Mouse (Mus musculus) midbrain, embryonic 16.5 days (tissue): ENCODE results near the gene Xlr4b. TPM values are rescaled to one million over a fixed set of nuclear protein-coding genes. Genes with fewer than 3 reads are reported as not detected.
"Not testable (repeated sequence)": the region's sequence is repeated elsewhere in the genome, so short reads cannot be mapped to it uniquely, and the experiment has no call there.

ENCODE experiments used
- ATAC-seq: fragments of 200-750 bp; cut with Nextera tagmentation; 2 replicates; pipeline ENCODE4 v1.8.0; 2017; ENCODE audit warnings: moderate TSS enrichment
- H3K27ac ChIP-seq: fragments of 300-500 bp; sonication (generic); 2 replicates; pipeline ENCODE4 v1.5.1; 2014; ENCODE audit warnings: mild to moderate bottlenecking, low read length, mixed read lengths
- H3K27me3 ChIP-seq: fragments of 300-500 bp; sonication (generic); 2 replicates; pipeline ENCODE4 v1.6.1; 2014; ENCODE audit warnings: low read depth, low read length, mixed read lengths; ENCODE audit not compliant: control insufficient read depth, insufficient read depth
- H3K36me3 ChIP-seq: fragments of 300-500 bp; sonication (generic); 2 replicates; pipeline ENCODE4 v1.6.1; 2014; ENCODE audit warnings: mild to moderate bottlenecking, low read length, moderate library complexity, mixed read lengths; ENCODE audit not compliant: control insufficient read depth, insufficient read depth
- H3K4me1 ChIP-seq: fragments of 300-500 bp; sonication (generic); 2 replicates; pipeline ENCODE4 v1.6.1; 2014; ENCODE audit warnings: mild to moderate bottlenecking, low read length, mixed read lengths; ENCODE audit not compliant: control insufficient read depth, insufficient read depth
- H3K4me2 ChIP-seq: fragments of 300-500 bp; sonication (generic); 2 replicates; pipeline ENCODE4 v1.6.1; 2014; ENCODE audit warnings: mild to moderate bottlenecking, low read length, mixed read lengths
- H3K4me3 ChIP-seq: fragments of 300-500 bp; sonication (generic); 2 replicates; pipeline ENCODE4 v1.5.1; 2014; ENCODE audit warnings: low read depth, mild to moderate bottlenecking, low read length, moderate library complexity, mixed read lengths
- H3K9ac ChIP-seq: fragments of 300-500 bp; sonication (generic); 2 replicates; pipeline ENCODE4 v1.6.1; 2014; ENCODE audit warnings: low read depth, low read length, mixed read lengths
- H3K9me3 ChIP-seq: fragments of 300-500 bp; sonication (generic); replicated peaks from 2 replicates; pipeline ENCODE4 v1.6.1; 2014; ENCODE audit warnings: mild to moderate bottlenecking, low read length, mixed read lengths; ENCODE audit not compliant: control insufficient read depth, poor library complexity, severe bottlenecking
- WGBS: fragments of 180-500 bp; shearing (Covaris S2); extraction: QIAGEN DNeasy Blood & Tissue Kit; methylation state at CpG from one replicate; pipeline ENCODE4 v1.1.7; 2014; 5-methylcytosine and 5-hydroxymethylcytosine counted together
- polyA plus RNA-seq: library from polyadenylated mRNA; unstranded; fragments of >200 nt; fragmentation: Nextera tagmentation; extraction: Ambion mirVana; gene quantifications from 2 replicates; pipeline ENCODE4 v1.2.1, GENCODE M21; 2015

Xlr4b gene
- 0.48 and 0.80 TPM in 2 replicates for polyA plus RNA-seq

GRCm38 (mm10) chrX:73213819-73214564, at the start of gene Xlr4b:
Gene Xlr4b (plus strand): TSS chrX:73214333.
- not testable (repeated sequence) for H3K4me2 ChIP-seq, H3K4me1 ChIP-seq, H3K9ac ChIP-seq, H3K36me3 ChIP-seq, ATAC-seq, H3K27me3 ChIP-seq, H3K4me3 ChIP-seq, H3K27ac ChIP-seq, H3K9me3 ChIP-seq
- whole genome bisulfite sequencing: 78% methylated on average over 12 of the region's 19 CpGs

- not testable (repeated sequence) for H3K4me2 ChIP-seq, H3K36me3 ChIP-seq, H3K27me3 ChIP-seq, H3K9ac ChIP-seq, H3K4me3 ChIP-seq, H3K4me1 ChIP-seq, ATAC-seq, H3K27ac ChIP-seq, H3K9me3 ChIP-seq
- whole genome bisulfite sequencing: 84% methylated on average over 6 of the region's 15 CpGs
These were observed 37.2 kb upstream of the Xlr4b start, which contains the start of gene Spin2d for GRCm38 (mm10) chrX:73176889-73177288. Gene Spin2d (minus strand): TSS chrX:73176989.

- not testable (repeated sequence) for H3K27me3 ChIP-seq, H3K4me2 ChIP-seq, H3K4me1 ChIP-seq, H3K9ac ChIP-seq, H3K36me3 ChIP-seq, H3K27ac ChIP-seq, H3K4me3 ChIP-seq, H3K9me3 ChIP-seq
- 91% methylated on average over 6 of the region's 12 CpGs for WGBS
- ATAC-seq: peak; percentile 68; the same call in 1 of the 2 replicates
These were observed 22.2 kb upstream of the Xlr4b start, which contains the start of gene Xlr3b for GRCm38 (mm10) chrX:73191934-73192333. Gene Xlr3b (plus strand): TSS chrX:73192207.

- no peak overlapping the region for H3K27ac ChIP-seq
- no peak for ATAC-seq
- no peaks in the 10 kb centered on the region for H3K36me3 ChIP-seq
- H3K4me3 ChIP-seq: no peak overlapping the region
- WGBS: 53% methylated on average over 1 of the region's 1 CpGs
- no peaks in the 10 kb centered on the region for H3K27me3 ChIP-seq
- no peak overlapping the region for H3K4me2 ChIP-seq
- no peak overlapping the region for H3K9ac ChIP-seq
- 0 out of 2 replicates have a peak, but pooled peaks cover 3% of the 10 kb centered on the region for H3K4me1 ChIP-seq
- H3K9me3 ChIP-seq: no peaks in the 10 kb centered on the region
These were observed 11.2 kb downstream of the Xlr4b start for GRCm38 (mm10) chrX:73225365-73225764.

GRCm38 (mm10) chrX:73227914-73228605, 13.9 kb downstream of the Xlr4b start, which contains the start of gene F8a:
Gene F8a (plus strand): TSS chrX:73228291.
- H3K27ac ChIP-seq: peak within 1 kb of the TSS; percentile 93
- no peaks in the 10 kb centered on the region for H3K27me3 ChIP-seq
- H3K36me3 ChIP-seq: no peaks in the 10 kb centered on the region
- 13% methylated on average over 28 of the region's 39 CpGs for WGBS
- peaks cover 13% of the 10 kb centered on the region; the same call in 1 of the 2 replicates for H3K4me1 ChIP-seq
- H3K9me3 ChIP-seq: no peaks in the 10 kb centered on the region
- peak within 1 kb of the TSS; percentile 79 for H3K9ac ChIP-seq
- H3K4me2 ChIP-seq: peak within 1 kb of the TSS; percentile 59
- H3K4me3 ChIP-seq: peak within 1 kb of the TSS; percentile 66
- ATAC-seq: peak; percentile 98

- H3K36me3 ChIP-seq: no peaks in the 10 kb centered on the region
- no peaks in the 10 kb centered on the region for H3K9me3 ChIP-seq
- no peaks in the 10 kb centered on the region for H3K27me3 ChIP-seq
- ATAC-seq: peak; percentile 82
- H3K4me3 ChIP-seq: peak overlapping the region; percentile 66
- 25% methylated on average over 42 of the region's 51 CpGs for WGBS
- H3K4me2 ChIP-seq: peak overlapping the region; percentile 59
- H3K4me1 ChIP-seq: peaks cover 13% of the 10 kb centered on the region; the same call in 1 of the 2 replicates
- H3K9ac ChIP-seq: peak overlapping the region; percentile 79
- H3K27ac ChIP-seq: peak overlapping the region; percentile 93
These were observed 14.6 kb downstream of the Xlr4b start for GRCm38 (mm10) chrX:73228606-73229214.

GRCm38 (mm10) chrX:73229288-73229687, 15.2 kb downstream of the Xlr4b start:
- peak overlapping the region; percentile 79 for H3K9ac ChIP-seq
- H3K27ac ChIP-seq: peak overlapping the region; percentile 93
- peak overlapping the region; percentile 59 for H3K4me2 ChIP-seq
- H3K27me3 ChIP-seq: no peaks in the 10 kb centered on the region
- 31% methylated on average over 3 of the region's 3 CpGs for WGBS
- H3K4me3 ChIP-seq: peak overlapping the region; percentile 66
- H3K4me1 ChIP-seq: peaks cover 13% of the 10 kb centered on the region; the same call in 1 of the 2 replicates
- H3K36me3 ChIP-seq: no peaks in the 10 kb centered on the region
- no peaks in the 10 kb centered on the region for H3K9me3 ChIP-seq
- ATAC-seq: no peak

GRCm38 (mm10) chrX:73242821-73243325, 28.7 kb downstream of the Xlr4b start, which contains the start of gene Xlr4c:
Gene Xlr4c (minus strand): TSS chrX:73243130.
- H3K36me3 ChIP-seq, ATAC-seq, H3K4me1 ChIP-seq, H3K4me3 ChIP-seq, H3K27me3 ChIP-seq, H3K4me2 ChIP-seq, H3K27ac ChIP-seq, H3K9me3 ChIP-seq, H3K9ac ChIP-seq: not testable (repeated sequence)
- WGBS: 81% methylated on average over 10 of the region's 14 CpGs
